In genomic region chr7:19871137-19871621, GRCm38 (mm10) we compare ENCODE assay signal across 8 mouse cellular contexts. TPM values are rescaled to one million over a fixed set of nuclear protein-coding genes. Genes with fewer than 3 reads are reported as not detected.
DNase-seq lines count a peak whose midpoint lies in the region; ATAC-seq lines count a peak whose summit lies in the region.

No protein-coding gene starts in this region.

- ATAC-seq in megakaryocyte progenitor cell, adult 5-6 weeks (replicated peaks; ENCODE audit: poor library complexity): peak; percentile 83

- DNase-seq in A20 (ENCODE audit: low read depth, low spot score): peak; percentile 91
- peak; percentile 86 for DNase-seq in MEL-GATA-1-ER (ENCODE audit: extremely low read depth, low read depth)
- DNase-seq in kidney, adult 8-10 months: peak; percentile 39 to 43
- DNase-seq in cerebellum, adult 8-10 months: no peak
- no peak for DNase-seq in embryo, embryonic 10 days (ENCODE audit: low spot score)
- DNase-seq in cerebellum, adult 11 months: no peak
- no peak for DNase-seq in testis, postnatal 14 days (ENCODE audit: low spot score)

RNA-seq across cellular contexts. Expression of gene Ceacam16, which starts 10.1 kb away (rescaled TPM):
- total RNA-seq in megakaryocyte progenitor cell, adult 5-6 weeks (2015): not detected in 2 replicates
- total RNA-seq in megakaryocyte progenitor cell, adult 5-6 weeks (2017): not detected in 2 replicates

RNA-seq across cellular contexts. Expression of gene Ceacam19, which starts 16.6 kb away (rescaled TPM):
- not detected in 2 replicates for total RNA-seq in megakaryocyte progenitor cell, adult 5-6 weeks (2015)
- total RNA-seq in megakaryocyte progenitor cell, adult 5-6 weeks (2017): 0.03 TPM in 1 of 2 replicates, not detected in the other

RNA-seq across cellular contexts. Expression of gene Gm19345, which starts 19.4 kb away (rescaled TPM):
- total RNA-seq in megakaryocyte progenitor cell, adult 5-6 weeks (2015): not detected in 2 replicates
- total RNA-seq in megakaryocyte progenitor cell, adult 5-6 weeks (2017): not detected in 2 replicates

RNA-seq across cellular contexts. Expression of gene Bcl3, which starts 48.6 kb away (rescaled TPM):
- total RNA-seq in megakaryocyte progenitor cell, adult 5-6 weeks (2015): 6.3 and 11.5 TPM in 2 replicates
- total RNA-seq in megakaryocyte progenitor cell, adult 5-6 weeks (2017): 1.6 and 4.6 TPM in 2 replicates

RNA-seq across cellular contexts. Expression of gene Pvr, which starts 49.8 kb away (rescaled TPM):
- total RNA-seq in megakaryocyte progenitor cell, adult 5-6 weeks (2015): 10.2 and 13.0 TPM in 2 replicates
- total RNA-seq in megakaryocyte progenitor cell, adult 5-6 weeks (2017): 7.5 and 9.7 TPM in 2 replicates

Comparison
In these comparisons a context has a peak if more than half of its experiments do, and no peak if none do; other contexts are left out.
1. DNase-seq: peak in A20 (single experiment), MEL-GATA-1-ER (single experiment) and kidney, adult 8-10 months (2 of 2); none in cerebellum, adult 8-10 months (single experiment), embryo, embryonic 10 days (single experiment), cerebellum, adult 11 months (single experiment) and testis, postnatal 14 days (single experiment).